Mouse (Mus musculus) heart, adult 2 months (tissue): ENCODE data around the gene Cd36. TPM values are rescaled to one million over a fixed set of nuclear protein-coding genes. Genes with fewer than 3 reads are reported as not detected.
A peak's percentile ranks its signal among the peaks of the same experiment; 100 is the strongest.
"Not testable (repeated sequence)": the region's sequence is repeated elsewhere in the genome, so short reads cannot be mapped to it uniquely, and the experiment has no call there.

Experiments
- DNase-seq, 2 experiments: peaks; one replicate each; pipeline ENCODE4 v3.0.0; 2021
- H3K27ac ChIP-seq: fragments of 200-600 bp; 2 replicates; pipeline ENCODE4 v1.8.1; 2022
- H3K27me3 ChIP-seq: fragments of 200-500 bp; 2 replicates; pipeline ENCODE4 v1.6.1; 2012; ENCODE audit warnings: mild to moderate bottlenecking, low read length, inconsistent platforms, mixed read lengths; ENCODE audit not compliant: control insufficient read depth, insufficient read depth
- H3K36me3 ChIP-seq: fragments of 200-500 bp; 2 replicates; pipeline ENCODE4 v1.6.1; 2012; ENCODE audit warnings: low read length, inconsistent platforms; ENCODE audit not compliant: control insufficient read depth, insufficient read depth
- H3K4me1 ChIP-seq: fragments of 200-500 bp; 2 replicates; pipeline ENCODE4 v1.6.1; 2011; ENCODE audit warnings: low read length; ENCODE audit not compliant: control insufficient read depth, insufficient read depth
- H3K4me3 ChIP-seq: fragments of 200-600 bp; 2 replicates; pipeline ENCODE4 v1.8.1; 2022
- H3K79me2 ChIP-seq: fragments of 200-500 bp; replicated peaks from 2 replicates; pipeline ENCODE4 v1.6.1; 2012; ENCODE audit warnings: mild to moderate bottlenecking, inconsistent platforms, low read length, moderate library complexity, mixed read lengths; ENCODE audit not compliant: control insufficient read depth, insufficient read depth
- H3K9ac ChIP-seq: fragments of 200-500 bp; 2 replicates; pipeline ENCODE4 v1.6.1; 2012; ENCODE audit warnings: low read depth, mild to moderate bottlenecking, control low read depth, inconsistent platforms, low read length, mixed read lengths
- CTCF ChIP-seq: fragments of 200-600 bp; IDR thresholded peaks from 2 replicates; pipeline ENCODE4 v1.8.1; 2022; ENCODE audit warnings: antibody characterized with exemption, mild to moderate bottlenecking, moderate library complexity
- EP300 ChIP-seq: fragments of 200-500 bp; IDR thresholded peaks from 2 replicates; pipeline ENCODE4 v1.6.1; 2011; ENCODE audit warnings: low read depth, low read length, control low read depth; ENCODE audit not compliant: insufficient read depth
- POLR2A ChIP-seq: fragments of 200-500 bp; IDR thresholded peaks from 2 replicates; pipeline ENCODE4 v1.6.1; 2011; ENCODE audit warnings: mild to moderate bottlenecking, low read depth, low read length, control low read depth; ENCODE audit not compliant: insufficient read depth
- WGBS: fragments of 180-500 bp; shearing (Covaris S2); methylation state at CpG from one replicate; pipeline ENCODE4 v1.1.7; 2018; 5-methylcytosine and 5-hydroxymethylcytosine counted together
- intact Hi-C: fragments of 180-260 bp; cut with DNase I; formaldehyde crosslinking; loops from one replicate; pipeline ENCODE4 v1.15.1; 2025
- long read RNA-seq: library from polyadenylated mRNA; stranded (forward); transcript quantifications from one replicate; pipeline ENCODE4 v2.0.0, GENCODE M21; 2021
- polyA plus RNA-seq: library from polyadenylated mRNA; depleted of rRNA; stranded (reverse); fragments of >200 nt; gene quantifications from 2 replicates; pipeline ENCODE4 v1.2.3, GENCODE M21; 2012; rRNA removed
- total RNA-seq, 2 experiments: library from RNA; stranded (reverse); gene quantifications; 2 replicates each; pipeline ENCODE4 v1.2.3; 2021

The Cd36 gene
- total RNA-seq (1,000 to 10,000 TPM; 1,665 to 1,999 TPM), polyA plus RNA-seq (341 and 831 TPM in 2 replicates)
- long read RNA-seq, transcript Cd36-203 (16 exons, 2,677 nt): minor isoform, 56 of 610 reads
- long read RNA-seq, transcript Cd36-201 (15 exons, 3,016 nt): minor isoform, 48 of 610 reads
- long read RNA-seq, transcript Cd36-204 (15 exons, 3,399 nt): major isoform, 73 of 610 reads
- long read RNA-seq, transcript Cd36-206 (15 exons, 2,564 nt): minor isoform, 14 of 610 reads
- long read RNA-seq, partial matches to known transcripts: 223 of 610 reads
- long read RNA-seq, other reads (novel, unspliced or antisense): 185 of 610 reads

- 19% methylated on average over 5 of the region's 5 CpGs for WGBS
- Histone ChIP-seq H3K9ac (peak within 1 kb of the TSS; percentile 70), H3K4me3 (peak within 1 kb of the TSS; percentile 38), H3K27me3 (no peaks in the 10 kb centered on the region), H3K36me3 (peaks cover 25% of the 10 kb centered on the region), H3K79me2 (no peaks in the 10 kb centered on the region), H3K27ac (peak within 1 kb of the TSS; percentile 91), H3K4me1 (peaks cover 13% of the 10 kb centered on the region)
- peak; percentile 52 to 64 for DNase-seq
- TF ChIP-seq CTCF: no peak
- TF ChIP-seq POLR2A: peak; percentile 53; the same call in 1 of the 2 replicates
- 0 out of 2 replicates have a peak, but pooled peaks have one; percentile 61 for TF ChIP-seq EP300
- intact Hi-C loops: no loop called here
Observed at GRCm38 (mm10) chr5:17888598-17888997, at the start of gene Cd36. Gene Cd36, minus strand, starts transcription at chr5:17888801.

- Histone ChIP-seq H3K27me3 (no peaks in the 10 kb centered on the region), H3K4me3 (no peak overlapping the region), H3K36me3 (peaks cover 10% of the 10 kb centered on the region), H3K79me2 (no peaks in the 10 kb centered on the region), H3K27ac (peak overlapping the region; percentile 54), H3K4me1 (peaks cover 9% of the 10 kb centered on the region), H3K9ac (no peak overlapping the region)
- DNase-seq: peak in 1 of 2 experiments; percentile 17
- TF ChIP-seq EP300 (no peak), POLR2A (no peak), CTCF (no peak)
- 44% methylated on average over 1 of the region's 1 CpGs for WGBS
- intact Hi-C loops: no loop called here
Observed at GRCm38 (mm10) chr5:17934501-17934900, 45.9 kb upstream of the Cd36 start.

GRCm38 (mm10) chr5:17931588-17931987, 43.0 kb upstream of the Cd36 start:
- H3K9ac ChIP-seq, DNase-seq, H3K79me2 ChIP-seq, intact Hi-C loops, H3K4me3 ChIP-seq, H3K36me3 ChIP-seq, H3K27ac ChIP-seq, H3K27me3 ChIP-seq: not testable (repeated sequence)
- peaks cover 10% of the 10 kb centered on the region for H3K4me1 ChIP-seq
- 98% methylated on average over 2 of the region's 2 CpGs for WGBS

GRCm38 (mm10) chr5:17929006-17929567, 40.5 kb upstream of the Cd36 start:
- no peak for DNase-seq
- Histone ChIP-seq H3K79me2 (no peaks in the 10 kb centered on the region), H3K4me3 (no peak overlapping the region), H3K27ac (peak overlapping the region; percentile 93), H3K27me3 (no peaks in the 10 kb centered on the region), H3K4me1 (peaks cover 12% of the 10 kb centered on the region), H3K9ac (no peak overlapping the region), H3K36me3 (peaks cover 8% of the 10 kb centered on the region)
- TF ChIP-seq EP300 (no peak), POLR2A (no peak), CTCF (no peak)
- 56% methylated on average over 7 of the region's 7 CpGs for WGBS
- intact Hi-C loops: no loop called here

GRCm38 (mm10) chr5:17928471-17928870, 39.9 kb upstream of the Cd36 start:
- Histone ChIP-seq H3K27me3 (no peaks in the 10 kb centered on the region), H3K4me1 (peaks cover 16% of the 10 kb centered on the region), H3K36me3 (peaks cover 8% of the 10 kb centered on the region), H3K4me3 (no peak overlapping the region), H3K27ac (peak overlapping the region; percentile 93), H3K79me2 (no peaks in the 10 kb centered on the region), H3K9ac (0 out of 2 replicates have a peak overlapping the region, but pooled peaks have one; percentile 11)
- 0 out of 2 replicates have a peak, but pooled peaks have one; percentile 10 for TF ChIP-seq CTCF
- no peak for TF ChIP-seq POLR2A
- no peak for DNase-seq
- 38% methylated on average over 4 of the region's 4 CpGs for WGBS
- intact Hi-C loops: no loop called here

- H3K4me1 ChIP-seq: peaks cover 19% of the 10 kb centered on the region
- H3K79me2 ChIP-seq: no peaks in the 10 kb centered on the region
- H3K27ac ChIP-seq: peak overlapping the region; percentile 93
- H3K27me3 ChIP-seq: no peaks in the 10 kb centered on the region
- intact Hi-C loops: loop anchor here (1.0 kb wide), 2 partner anchors 14 to 66 kb away; no protein-coding TSS in a partner anchor
- no peak for TF ChIP-seq CTCF
- TF ChIP-seq POLR2A: peak; percentile 44; the same call in 1 of the 2 replicates
- 0 out of 2 replicates have a peak, but pooled peaks have one; percentile 14 for TF ChIP-seq EP300
- no peak overlapping the region for H3K4me3 ChIP-seq
- H3K9ac ChIP-seq: no peak overlapping the region
- WGBS: 33% methylated on average over 2 of the region's 2 CpGs
- peak in 1 of 2 experiments; percentile 52 for DNase-seq
- peaks cover 10% of the 10 kb centered on the region for H3K36me3 ChIP-seq
Observed at GRCm38 (mm10) chr5:17924085-17924518, 35.5 kb upstream of the Cd36 start.
